Mouse (Mus musculus): ENCODE data around the gene Myo10. TPM values are rescaled to one million over a fixed set of nuclear protein-coding genes. Genes with fewer than 3 reads are reported as not detected.

Gene Myo10
- 14.0 TPM for polyA plus RNA-seq (2014; fragmentation: Illumina TruSeq; extraction: RNeasy Lipid Tissue Mini Kit (QIAGEN cat#74804); ENCODE audit: insufficient read depth, low read depth, low replicate concordance)

GRCm38 (mm10) chr15:25622200-25622866 lies at the start of gene Myo10:
Gene Myo10 (plus strand): TSS chr15:25622525.

GRCm38 (mm10) chr15:25843086-25843991 lies 221.0 kb downstream of the Myo10 start, which contains the start of gene Retreg1:
Gene Retreg1 (plus strand): TSS chr15:25843180.

Other genes starting within 250 kb of the Myo10 start
- 7.0 TPM for gene Basp1, start 208.8 kb upstream of the Myo10 start, polyA plus RNA-seq (2014; fragmentation: Illumina TruSeq; extraction: RNeasy Lipid Tissue Mini Kit (QIAGEN cat#74804); ENCODE audit: insufficient read depth, low read depth, low replicate concordance)
- 36.6 TPM for gene Retreg1, start 220.7 kb downstream of the Myo10 start, polyA plus RNA-seq (2014; fragmentation: Illumina TruSeq; extraction: RNeasy Lipid Tissue Mini Kit (QIAGEN cat#74804); ENCODE audit: insufficient read depth, low read depth, low replicate concordance)